Mouse (Mus musculus) heart, postnatal 0 days (tissue): ENCODE measurements around the gene Cuta.

ENCODE experiments used
- CTCF ChIP-seq: IDR thresholded peaks from 2 replicates; pipeline ENCODE4 v1.5.1; 2016; ENCODE audit warnings: antibody characterized with exemption, control low read depth, low read depth
- EP300 ChIP-seq: IDR thresholded peaks from 2 replicates; pipeline ENCODE4 v1.6.1; 2016; ENCODE audit warnings: antibody characterized with exemption, low read depth

GRCm38 (mm10) chr17:26972703-26973574, 33.6 kb upstream of the Cuta start, which contains the start of gene Zbtb9:
- TF ChIP-seq CTCF (no peak), EP300 (peak; percentile 66; the same call in 1 of the 2 replicates)
